Mouse (Mus musculus) intestine, embryonic 14.5 days (tissue): Measurements from ENCODE around the gene Wfdc13. TPM values are rescaled to one million over a fixed set of nuclear protein-coding genes. Genes with fewer than 3 reads are reported as not detected.

Experiments used
- ATAC-seq: fragments of 200-750 bp; cut with Nextera tagmentation; replicated peaks from 2 replicates; pipeline ENCODE4 v1.8.0; 2017; ENCODE audit warnings: low read depth, moderate number of reproducible peaks, moderate TSS enrichment, moderate library complexity; ENCODE audit not compliant: low FRiP score, low TSS enrichment
- DNase-seq: peaks from one replicate; pipeline ENCODE4 v3.0.0-alpha.2; 2018; ENCODE audit warnings: low spot score
- H3K27ac ChIP-seq: fragments of 300-500 bp; sonication (generic); 2 replicates; pipeline ENCODE4 v1.5.1; 2014; ENCODE audit warnings: low read depth, mild to moderate bottlenecking, control low read depth
- H3K27me3 ChIP-seq: fragments of 300-500 bp; sonication (generic); replicated peaks from 2 replicates; pipeline ENCODE4 v1.6.1; 2014; ENCODE audit warnings: low read length, control low read depth; ENCODE audit not compliant: control insufficient read depth, insufficient read depth
- H3K36me3 ChIP-seq: fragments of 300-500 bp; sonication (generic); 2 replicates; pipeline ENCODE4 v1.6.1; 2014; ENCODE audit warnings: low read length, control low read depth; ENCODE audit not compliant: control insufficient read depth, insufficient read depth
- H3K4me1 ChIP-seq: fragments of 300-500 bp; sonication (generic); replicated peaks from 2 replicates; pipeline ENCODE4 v1.6.1; 2014; ENCODE audit warnings: low read length, control low read depth, mixed read lengths; ENCODE audit not compliant: control insufficient read depth, insufficient read depth
- H3K4me2 ChIP-seq: fragments of 300-500 bp; sonication (generic); 2 replicates; pipeline ENCODE4 v1.6.1; 2014; ENCODE audit warnings: low read length
- H3K4me3 ChIP-seq: fragments of 300-500 bp; sonication (generic); 2 replicates; pipeline ENCODE4 v1.5.1; 2014; ENCODE audit warnings: low read depth, low read length, control low read depth, mixed read lengths
- H3K9ac ChIP-seq: fragments of 300-500 bp; sonication (generic); 2 replicates; pipeline ENCODE4 v1.6.1; 2014; ENCODE audit warnings: mild to moderate bottlenecking, low read length
- H3K9me3 ChIP-seq: fragments of 300-500 bp; sonication (generic); 2 replicates; pipeline ENCODE4 v1.6.1; 2016; ENCODE audit warnings: low read length, control low read depth; ENCODE audit not compliant: control insufficient read depth
- WGBS: fragments of 180-500 bp; shearing (Covaris S2); extraction: QIAGEN DNeasy Blood & Tissue Kit; methylation state at CpG from one replicate; pipeline ENCODE4 v1.1.7; 2014; 5-methylcytosine and 5-hydroxymethylcytosine counted together
- polyA plus RNA-seq: library from polyadenylated mRNA; unstranded; fragments of >200 nt; fragmentation: Nextera tagmentation; extraction: Ambion mirVana; gene quantifications from 2 replicates; pipeline ENCODE4 v1.2.1, GENCODE M21; 2014

The Wfdc13 gene
- polyA plus RNA-seq, 1 experiment from 2014 or later: 0.28 TPM

- H3K27me3 ChIP-seq: no peaks in the 10 kb centered on the region
- ATAC-seq: no peak
Measured at GRCm38 (mm10) chr2:164733259-164733658, 48.4 kb downstream of the Wfdc13 start.

GRCm38 (mm10) chr2:164734839-164735238, 49.9 kb downstream of the Wfdc13 start:
- H3K9me3 ChIP-seq: no peaks in the 10 kb centered on the region
- ATAC-seq (no peak), DNase-seq (no peak)
- H3K36me3 ChIP-seq: no peaks in the 10 kb centered on the region
- no peak overlapping the region for H3K4me2 ChIP-seq
- no peak overlapping the region for H3K4me3 ChIP-seq
- no peak overlapping the region for H3K9ac ChIP-seq
- peaks cover 10% of the 10 kb centered on the region for H3K4me1 ChIP-seq
- 53% methylated on average over 5 of the region's 5 CpGs for WGBS
- no peaks in the 10 kb centered on the region for H3K27me3 ChIP-seq
- H3K27ac ChIP-seq: peak overlapping the region; percentile 39; the same call in 1 of the 2 replicates

More at GRCm38 (mm10) chr2:164733259-164733658, 48.4 kb downstream of the Wfdc13 start:
- WGBS: 45% methylated on average over 2 of the region's 2 CpGs
- no peak overlapping the region for H3K4me2 ChIP-seq
- no peak overlapping the region for H3K4me3 ChIP-seq
- no peak overlapping the region for H3K27ac ChIP-seq
- H3K9ac ChIP-seq: no peak overlapping the region
- DNase-seq: no peak
- peaks cover 10% of the 10 kb centered on the region for H3K4me1 ChIP-seq
- H3K36me3 ChIP-seq: no peaks in the 10 kb centered on the region
- no peaks in the 10 kb centered on the region for H3K9me3 ChIP-seq

GRCm38 (mm10) chr2:164735446-164735845, 50.5 kb downstream of the Wfdc13 start:
- H3K9ac ChIP-seq: no peak overlapping the region
- no peaks in the 10 kb centered on the region for H3K36me3 ChIP-seq
- ATAC-seq: no peak
- H3K9me3 ChIP-seq: no peaks in the 10 kb centered on the region
- peaks cover 10% of the 10 kb centered on the region for H3K4me1 ChIP-seq
- WGBS: 86% methylated on average over 5 of the region's 5 CpGs
- no peaks in the 10 kb centered on the region for H3K27me3 ChIP-seq
- peak overlapping the region; percentile 39 for H3K27ac ChIP-seq
- no peak overlapping the region for H3K4me2 ChIP-seq
- DNase-seq: no peak
- H3K4me3 ChIP-seq: no peak overlapping the region

Other genes starting within 250 kb of the Wfdc13 start
- gene Sdc4, start 241.2 kb upstream of the Wfdc13 start, polyA plus RNA-seq: 104 and 110 TPM in 2 replicates
- gene Sys1, start 228.1 kb upstream of the Wfdc13 start, polyA plus RNA-seq: 65.2 and 67.2 TPM in 2 replicates
- 11.6 and 17.4 TPM in 2 replicates for gene Gm20458, start 224.1 kb upstream of the Wfdc13 start, polyA plus RNA-seq
- not detected in 2 replicates for gene Trp53tg5, start 211.4 kb upstream of the Wfdc13 start, polyA plus RNA-seq
- gene Dbndd2, start 199.0 kb upstream of the Wfdc13 start, polyA plus RNA-seq: 9.4 and 12.5 TPM in 2 replicates
- 72.4 and 79.7 TPM in 2 replicates for gene Pigt, start 187.6 kb upstream of the Wfdc13 start, polyA plus RNA-seq
- gene Wfdc2, start 122.7 kb upstream of the Wfdc13 start, polyA plus RNA-seq: 79.5 and 85.7 TPM in 2 replicates
- not detected in 2 replicates for gene Spint3, start 111.6 kb upstream of the Wfdc13 start, polyA plus RNA-seq
- 1.5 and 3.2 TPM in 2 replicates for gene Wfdc6a, start 99.7 kb upstream of the Wfdc13 start, polyA plus RNA-seq
- not detected in 2 replicates for gene Eppin, start 91.5 kb upstream of the Wfdc13 start, polyA plus RNA-seq
- gene Wfdc6b, start 71.6 kb upstream of the Wfdc13 start, polyA plus RNA-seq: not detected in 2 replicates
- gene Wfdc8, start 71.5 kb upstream of the Wfdc13 start, polyA plus RNA-seq: not detected in 2 replicates
- gene Wfdc16, start 46.3 kb upstream of the Wfdc13 start, polyA plus RNA-seq: not detected in 2 replicates
- gene Wfdc10, start 29.1 kb upstream of the Wfdc13 start, polyA plus RNA-seq: 1.2 TPM in 1 of 2 replicates, not detected in the other
- not detected in 2 replicates for gene Wfdc9, start 28.5 kb upstream of the Wfdc13 start, polyA plus RNA-seq
- gene Wfdc11, start 11.0 kb upstream of the Wfdc13 start, polyA plus RNA-seq: not detected in 2 replicates
- not detected in 2 replicates for gene Spint4, start 13.4 kb downstream of the Wfdc13 start, polyA plus RNA-seq
- not detected in 2 replicates for gene Spint5, start 30.2 kb downstream of the Wfdc13 start, polyA plus RNA-seq
- 2.0 and 2.6 TPM in 2 replicates for gene Wfdc3, start 60.8 kb downstream of the Wfdc13 start, polyA plus RNA-seq
- 66.4 and 67.0 TPM in 2 replicates for gene Dnttip1, start 60.9 kb downstream of the Wfdc13 start, polyA plus RNA-seq
- gene Ube2c, start 84.8 kb downstream of the Wfdc13 start, polyA plus RNA-seq: 462 and 476 TPM in 2 replicates
- 0.69 and 1.3 TPM in 2 replicates for gene Tnnc2, start 94.9 kb downstream of the Wfdc13 start, polyA plus RNA-seq
- gene Snx21, start 100.7 kb downstream of the Wfdc13 start, polyA plus RNA-seq: 20.5 and 21.3 TPM in 2 replicates
- 19.2 and 19.6 TPM in 2 replicates for gene Acot8, start 119.8 kb downstream of the Wfdc13 start, polyA plus RNA-seq
- gene Zswim3, start 120.0 kb downstream of the Wfdc13 start, polyA plus RNA-seq: 8.9 and 11.4 TPM in 2 replicates
- gene Zswim1, start 137.6 kb downstream of the Wfdc13 start, polyA plus RNA-seq: 16.5 and 17.4 TPM in 2 replicates
- not detected in 2 replicates for gene Spata25, start 143.4 kb downstream of the Wfdc13 start, polyA plus RNA-seq
- 155 and 168 TPM in 2 replicates for gene Ctsa, start 147.8 kb downstream of the Wfdc13 start, polyA plus RNA-seq
- 6.7 and 7.7 TPM in 2 replicates for gene Neurl2, start 148.3 kb downstream of the Wfdc13 start, polyA plus RNA-seq
- 25.7 and 28.1 TPM in 2 replicates for gene Pltp, start 172.6 kb downstream of the Wfdc13 start, polyA plus RNA-seq
- gene Pcif1, start 194.2 kb downstream of the Wfdc13 start, polyA plus RNA-seq: 76.0 and 85.5 TPM in 2 replicates
- gene Zfp335, start 226.7 kb downstream of the Wfdc13 start, polyA plus RNA-seq: 12.7 and 14.3 TPM in 2 replicates